Mouse (Mus musculus) ES-E14 (cell line): Measurements from ENCODE around the gene Cdipt.

Experiments used
- CHD2 ChIP-seq: IDR thresholded peaks from 2 replicates; pipeline ENCODE4 v1.6.1; 2014; ENCODE audit warnings: mild to moderate bottlenecking, low read depth, low read length, inconsistent platforms
- HCFC1 ChIP-seq: IDR thresholded peaks from 2 replicates; pipeline ENCODE4 v1.6.1; 2012; ENCODE audit warnings: low read length, inconsistent platforms, borderline replicate concordance; ENCODE audit not compliant: insufficient read depth
- MAFK ChIP-seq: IDR thresholded peaks from 2 replicates; pipeline ENCODE4 v1.6.1; 2014; ENCODE audit warnings: mild to moderate bottlenecking, low read depth, low read length, inconsistent platforms; ENCODE audit not compliant: insufficient read depth
- ZC3H11A ChIP-seq: IDR thresholded peaks from 2 replicates; pipeline ENCODE4 v1.6.1; 2012; ENCODE audit warnings: low read depth, mild to moderate bottlenecking, inconsistent platforms, low read length, borderline replicate concordance
- ZNF384 ChIP-seq: IDR thresholded peaks from 2 replicates; pipeline ENCODE4 v1.6.1; 2012; ENCODE audit warnings: low read depth, low read length, inconsistent platforms

- TF ChIP-seq HCFC1 (no peak), ZC3H11A (no peak), MAFK (peak; percentile 87), ZNF384 (no peak), CHD2 (no peak)
Measured at GRCm38 (mm10) chr7:127004122-127004875, 28.6 kb downstream of the Cdipt start.
